Mouse (Mus musculus): ENCODE data around the gene Endov.

- TF ChIP-seq POLR2A (IDR thresholded peaks at IDR 0.05; ENCODE audit: low read depth, low read length) = no peak
- TF ChIP-seq CTCF (conservative IDR thresholded peaks at IDR 0.05 in 1 of 2, IDR thresholded peaks at IDR 0.05 in 1 of 2; ENCODE audit: low read depth in 2 of 2, low read length in 2 of 2) = no peak
- no peak for TF ChIP-seq GABPA (IDR thresholded peaks at IDR 0.05; ENCODE audit: insufficient replicate concordance, low read depth, low read length)
- TF ChIP-seq MAFK (IDR thresholded peaks at IDR 0.05; ENCODE audit: insufficient replicate concordance, low read length) = no peak
- TF ChIP-seq ZC3H11A (IDR thresholded peaks at IDR 0.05; ENCODE audit: low read depth, low read length) = no peak
- no peak for TF ChIP-seq MAZ (IDR thresholded peaks at IDR 0.05; ENCODE audit: low read depth, low read length)
These were observed 64.0 kb downstream of the Endov start for GRCm38 (mm10) chr11:119555170-119555569.
